Mouse (Mus musculus) liver, adult 10 weeks (tissue): ENCODE results near the gene Gbp10. TPM values are rescaled to one million over a fixed set of nuclear protein-coding genes. Genes with fewer than 3 reads are reported as not detected.

Experiments used
- polyA plus RNA-seq: library from polyadenylated mRNA; stranded (reverse); fragments of 350-450 nt; fragmentation: Illumina TruSeq; extraction: RNeasy Lipid Tissue Mini Kit (QIAGEN cat#74804); gene quantifications from one replicate; pipeline ENCODE4 v1.2.3, GENCODE M21; 2014; ENCODE audit warnings: low read depth, low replicate concordance

Gene Gbp10
- polyA plus RNA-seq = 34.8 TPM

GRCm38 (mm10) chr5:105239483-105240047 lies at the start of gene Gbp10:
Gbp10 (minus strand) TSS chr5:105239533.

Other genes starting within 250 kb of the Gbp10 start
- 6.2 TPM for gene Gbp9, start 100.0 kb downstream of the Gbp10 start, polyA plus RNA-seq
- 7.3 TPM for gene Gbp8, start 100.0 kb downstream of the Gbp10 start, polyA plus RNA-seq
- gene Gbp4, start 99.9 kb downstream of the Gbp10 start, polyA plus RNA-seq = 5.9 TPM
- gene Gm43302, start 54.2 kb upstream of the Gbp10 start, polyA plus RNA-seq = not detected
- gene Gbp6, start 54.2 kb upstream of the Gbp10 start, polyA plus RNA-seq = 32.6 TPM
- gene Lrrc8b, start 176.2 kb upstream of the Gbp10 start, polyA plus RNA-seq = 1.0 TPM